Mouse (Mus musculus) left cerebral cortex, postnatal 14 days (tissue): ENCODE results near the gene Shisa5. TPM values are rescaled to one million over a fixed set of nuclear protein-coding genes. Genes with fewer than 3 reads are reported as not detected.

ENCODE experiments used
- DNase-seq, 2 experiments: peaks; one replicate each; pipeline ENCODE4 v3.0.0; 2021 to 2022; ENCODE audit warnings: low spot score in 2 of 2, mixed read lengths in 1 of 2
- intact Hi-C: fragments of 180-260 bp; cut with DNase I; formaldehyde crosslinking; loops from one replicate; pipeline ENCODE4 v1.15.1; 2025
- total RNA-seq, 2 experiments: library from RNA; stranded (reverse); gene quantifications; 2 replicates each; pipeline ENCODE4 v1.2.3; 2021

The Shisa5 gene
- total RNA-seq, 2 experiments from 2014 or later, result 68.2 to 72.6 TPM

GRCm38 (mm10) chr9:109051011-109051501 is 12.7 kb downstream of the Shisa5 start:
- DNase-seq, result no peak
- intact Hi-C loops, result no loop called here

GRCm38 (mm10) chr9:109051651-109052489 is 13.5 kb downstream of the Shisa5 start:
- intact Hi-C loops, result no loop called here

GRCm38 (mm10) chr9:109052490-109053260 is 14.3 kb downstream of the Shisa5 start:
- no peak for DNase-seq
- intact Hi-C loops, result no loop called here

More at GRCm38 (mm10) chr9:109051651-109052489, 13.5 kb downstream of the Shisa5 start:
- DNase-seq, result no peak

- no peak for DNase-seq
- intact Hi-C loops, result no loop called here
Measured at GRCm38 (mm10) chr9:109053366-109053765, 15.0 kb downstream of the Shisa5 start.

- DNase-seq, result no peak
- intact Hi-C loops, result no loop called here
Measured at GRCm38 (mm10) chr9:109053851-109054250, 15.5 kb downstream of the Shisa5 start.

GRCm38 (mm10) chr9:109054712-109055111 is 16.3 kb downstream of the Shisa5 start:
- intact Hi-C loops, result no loop called here
- peak; percentile 77 to 78 for DNase-seq

GRCm38 (mm10) chr9:109055271-109056030 is 17.1 kb downstream of the Shisa5 start:
- intact Hi-C loops, result no loop called here
- no peak for DNase-seq

- intact Hi-C loops, result no loop called here
Measured at GRCm38 (mm10) chr9:109056081-109056690, 17.8 kb downstream of the Shisa5 start.

GRCm38 (mm10) chr9:109056916-109057315 is 18.6 kb downstream of the Shisa5 start:
- intact Hi-C loops, result no loop called here

More at GRCm38 (mm10) chr9:109056081-109056690, 17.8 kb downstream of the Shisa5 start:
- no peak for DNase-seq

GRCm38 (mm10) chr9:109057543-109057942 is 19.2 kb downstream of the Shisa5 start:
- intact Hi-C loops, result no loop called here
- DNase-seq, result no peak

More at GRCm38 (mm10) chr9:109056916-109057315, 18.6 kb downstream of the Shisa5 start:
- no peak for DNase-seq

- no peak for DNase-seq
- intact Hi-C loops, result no loop called here
Measured at GRCm38 (mm10) chr9:109058006-109058765, 19.8 kb downstream of the Shisa5 start.

- intact Hi-C loops, result loop anchor here (1.0 kb wide), 1 partner anchor 57 kb away; no protein-coding TSS in a partner anchor
- DNase-seq, result peak; percentile 92 to 93
Measured at GRCm38 (mm10) chr9:109059136-109059903, 21.0 kb downstream of the Shisa5 start, which contains the start of gene Trex1. Trex1 (minus strand) TSS chr9:109059734.

GRCm38 (mm10) chr9:109060184-109060897 is 22.0 kb downstream of the Shisa5 start:
- DNase-seq, result no peak
- intact Hi-C loops, result no loop called here

GRCm38 (mm10) chr9:109060898-109061295 is 22.5 kb downstream of the Shisa5 start:
- no peak for DNase-seq

GRCm38 (mm10) chr9:109068095-109068735 is 29.9 kb downstream of the Shisa5 start:
- DNase-seq, result no peak
- intact Hi-C loops, result no loop called here

More at GRCm38 (mm10) chr9:109060898-109061295, 22.5 kb downstream of the Shisa5 start:
- intact Hi-C loops, result no loop called here
